Mouse (Mus musculus): ENCODE data around the gene Dab2. TPM values are rescaled to one million over a fixed set of nuclear protein-coding genes. Genes with fewer than 3 reads are reported as not detected.

Gene Dab2
- polyA plus RNA-seq, 1 experiment = 86.6 TPM

GRCm38 (mm10) chr15:6359859-6360258 lies 60.3 kb downstream of the Dab2 start:
- Histone ChIP-seq H3K4me3 (ENCODE audit: insufficient read depth, low read length) (no peak overlapping the region), H3K27ac (ENCODE audit: insufficient read depth, low read length) (no peak overlapping the region), H3K4me1 (ENCODE audit: control insufficient read depth, insufficient read depth, low read length) (no peaks in the 10 kb centered on the region)
- TF ChIP-seq CTCF (IDR thresholded peaks at IDR 0.05; ENCODE audit: borderline replicate concordance, insufficient read depth, low read length) (no peak), POLR2A (IDR thresholded peaks at IDR 0.05; ENCODE audit: low read depth, low read length) (no peak)

DNA sequence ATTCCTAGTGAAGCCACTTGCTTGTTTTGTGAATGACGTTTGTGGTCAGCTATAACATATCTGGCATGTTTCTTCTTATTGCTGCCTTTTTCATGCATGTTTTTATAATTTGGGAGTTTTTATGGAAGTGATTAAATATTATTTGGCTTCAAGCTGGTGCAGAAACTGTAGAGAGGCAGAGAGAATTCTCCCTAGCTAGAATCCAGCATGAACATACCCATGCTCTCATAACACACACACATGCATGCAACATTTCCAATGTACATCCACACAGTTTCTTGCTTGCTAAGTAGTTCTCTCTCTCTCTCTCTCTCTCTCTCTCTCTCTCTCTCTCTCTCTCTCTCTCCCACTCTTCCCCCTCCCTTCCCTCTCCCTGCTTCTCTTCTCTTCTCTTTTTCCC lies 70.4 kb downstream of the Dab2 start:
- Histone ChIP-seq H3K4me1 (ENCODE audit: control insufficient read depth, insufficient read depth, low read length) (peaks cover 3% of the 10 kb centered on the region; the same call in 1 of the 2 replicates), H3K27ac (ENCODE audit: insufficient read depth, low read length) (no peak overlapping the region), H3K4me3 (ENCODE audit: insufficient read depth, low read length) (no peak overlapping the region)
- TF ChIP-seq POLR2A (IDR thresholded peaks at IDR 0.05; ENCODE audit: low read depth, low read length) (no peak), CTCF (IDR thresholded peaks at IDR 0.05; ENCODE audit: borderline replicate concordance, insufficient read depth, low read length) (no peak)

DNA sequence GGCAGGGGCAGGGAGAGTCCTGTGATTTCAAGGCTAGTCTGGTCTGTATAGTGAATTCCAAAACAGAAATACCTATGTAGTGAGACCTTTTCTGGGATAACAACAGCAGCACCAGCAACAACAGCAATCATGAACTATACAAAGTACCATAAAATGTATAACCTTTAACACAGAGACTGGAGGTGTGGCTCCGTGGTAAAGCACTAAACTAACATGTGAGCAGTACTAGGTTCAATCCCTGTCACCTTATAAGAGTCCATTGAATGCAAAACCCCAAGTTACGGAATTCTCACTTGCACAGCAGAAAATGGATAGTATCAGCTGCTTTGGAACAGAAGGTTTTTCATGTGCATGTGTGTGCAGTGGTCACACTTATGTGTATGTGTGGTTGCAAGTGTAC lies 71.9 kb downstream of the Dab2 start:
- Histone ChIP-seq H3K4me1 (ENCODE audit: control insufficient read depth, insufficient read depth, low read length) (peaks cover 3% of the 10 kb centered on the region; the same call in 1 of the 2 replicates), H3K4me3 (ENCODE audit: insufficient read depth, low read length) (no peak overlapping the region)
- TF ChIP-seq POLR2A (IDR thresholded peaks at IDR 0.05; ENCODE audit: low read depth, low read length) = no peak
- TF ChIP-seq CTCF (IDR thresholded peaks at IDR 0.05; ENCODE audit: borderline replicate concordance, insufficient read depth, low read length) = no peak

DNA sequence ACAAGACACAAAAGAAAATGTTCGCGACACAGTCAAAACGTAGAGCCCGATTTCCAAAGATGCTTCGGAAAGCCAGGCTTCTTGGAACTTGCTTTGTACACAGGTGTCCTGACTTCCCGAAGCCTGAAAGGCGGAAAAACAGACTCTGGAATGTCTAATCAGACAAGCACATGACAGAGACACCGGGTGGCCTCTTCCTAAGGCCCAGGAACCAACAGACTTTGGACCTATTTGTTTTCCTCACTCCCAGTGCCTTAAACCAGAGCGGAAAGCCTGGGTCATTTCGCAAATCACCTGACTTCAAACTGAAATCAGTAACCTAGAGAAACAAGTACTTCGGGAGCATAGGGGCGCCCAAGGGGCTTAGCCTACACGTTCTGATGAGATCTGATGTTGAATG lies 75.4 kb downstream of the Dab2 start:
- Histone ChIP-seq H3K4me1 (ENCODE audit: control insufficient read depth, insufficient read depth, low read length) (no peaks in the 10 kb centered on the region), H3K27ac (ENCODE audit: insufficient read depth, low read length) (no peak overlapping the region), H3K4me3 (ENCODE audit: insufficient read depth, low read length) (no peak overlapping the region)
- TF ChIP-seq CTCF (IDR thresholded peaks at IDR 0.05; ENCODE audit: borderline replicate concordance, insufficient read depth, low read length) = no peak
- no peak for TF ChIP-seq POLR2A (IDR thresholded peaks at IDR 0.05; ENCODE audit: low read depth, low read length)

More for the DNA sequence above, 71.9 kb downstream of the Dab2 start:
- no peak overlapping the region for H3K27ac ChIP-seq (ENCODE audit: insufficient read depth, low read length)

DNA sequence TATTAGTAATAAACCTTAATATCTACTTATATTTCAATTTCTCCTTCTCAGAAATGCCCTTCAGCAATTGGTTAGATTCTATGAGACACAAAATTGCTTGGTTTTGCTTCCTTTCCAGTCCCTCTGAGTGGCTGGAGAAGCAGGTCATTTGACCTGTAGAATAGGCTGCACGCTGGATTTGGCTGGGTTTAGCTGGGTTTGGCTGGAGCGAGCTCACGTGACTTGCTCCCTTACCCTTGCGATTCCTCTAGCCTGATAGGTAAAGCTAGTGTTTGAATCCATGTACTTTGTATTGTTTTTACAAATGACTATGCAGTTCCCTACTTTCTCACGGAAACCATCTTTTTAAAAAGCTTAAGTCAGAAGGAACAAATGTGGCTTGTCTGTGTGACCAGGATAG lies 76.4 kb downstream of the Dab2 start:
- Histone ChIP-seq H3K4me1 (ENCODE audit: control insufficient read depth, insufficient read depth, low read length) (no peaks in the 10 kb centered on the region), H3K4me3 (ENCODE audit: insufficient read depth, low read length) (no peak overlapping the region), H3K27ac (ENCODE audit: insufficient read depth, low read length) (no peak overlapping the region)
- no peak for TF ChIP-seq CTCF (IDR thresholded peaks at IDR 0.05; ENCODE audit: borderline replicate concordance, insufficient read depth, low read length)
- no peak for TF ChIP-seq POLR2A (IDR thresholded peaks at IDR 0.05; ENCODE audit: low read depth, low read length)

DNA sequence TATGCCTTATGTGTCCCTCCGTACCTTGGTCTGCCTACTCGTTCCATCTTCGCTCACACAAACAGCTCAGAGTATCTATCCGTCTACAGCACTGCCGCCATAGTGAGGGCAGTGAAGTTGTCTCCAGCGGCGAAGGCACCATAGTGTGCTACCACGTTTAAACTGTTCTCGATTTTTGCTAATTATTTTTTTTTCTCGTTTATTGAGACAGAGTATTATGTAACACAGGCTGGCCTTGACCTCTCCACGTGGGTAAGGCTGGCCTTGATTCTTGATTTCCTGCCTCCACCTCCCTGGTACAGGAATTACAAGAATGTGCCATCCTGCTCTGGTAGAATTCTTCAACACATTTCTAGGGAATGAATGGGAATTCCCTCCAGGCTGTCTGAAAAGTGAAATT lies 77.2 kb downstream of the Dab2 start:
- no peak overlapping the region for H3K4me3 ChIP-seq (ENCODE audit: insufficient read depth, low read length)

DNA sequence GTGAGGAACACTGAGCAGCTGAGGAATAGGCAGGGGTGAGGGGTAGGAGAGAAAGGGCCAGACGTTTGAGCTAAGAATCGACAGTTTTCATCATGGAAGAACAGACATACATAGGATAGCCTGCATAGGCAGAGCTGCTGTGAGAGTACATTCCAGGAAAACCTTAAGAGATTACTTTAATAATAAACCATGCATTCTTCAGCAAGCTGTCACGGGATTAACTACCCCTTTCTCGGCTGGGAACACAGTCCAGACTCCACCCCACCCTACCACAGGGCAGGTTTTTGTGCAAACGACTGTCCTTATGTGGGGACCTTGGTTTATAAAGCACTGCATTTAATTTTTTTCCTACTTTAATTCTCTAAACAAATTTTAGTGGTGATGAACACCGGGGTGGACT lies 84.4 kb downstream of the Dab2 start:
- peaks cover 9% of the 10 kb centered on the region for H3K4me1 ChIP-seq (ENCODE audit: control insufficient read depth, insufficient read depth, low read length)
- TF ChIP-seq POLR2A (IDR thresholded peaks at IDR 0.05; ENCODE audit: low read depth, low read length) = no peak
- TF ChIP-seq CTCF (IDR thresholded peaks at IDR 0.05; ENCODE audit: borderline replicate concordance, insufficient read depth, low read length) = no peak
- peak overlapping the region; percentile 69 for H3K27ac ChIP-seq (ENCODE audit: insufficient read depth, low read length)
- H3K4me3 ChIP-seq (ENCODE audit: insufficient read depth, low read length) = no peak overlapping the region

More for the DNA sequence above, 77.2 kb downstream of the Dab2 start:
- H3K4me1 ChIP-seq (ENCODE audit: control insufficient read depth, insufficient read depth, low read length) = no peaks in the 10 kb centered on the region
- TF ChIP-seq CTCF (IDR thresholded peaks at IDR 0.05; ENCODE audit: borderline replicate concordance, insufficient read depth, low read length) = no peak
- no peak for TF ChIP-seq POLR2A (IDR thresholded peaks at IDR 0.05; ENCODE audit: low read depth, low read length)
- H3K27ac ChIP-seq (ENCODE audit: insufficient read depth, low read length) = no peak overlapping the region

GRCm38 (mm10) chr15:6385241-6385640 lies 85.7 kb downstream of the Dab2 start:
- no peak for TF ChIP-seq CTCF (IDR thresholded peaks at IDR 0.05; ENCODE audit: borderline replicate concordance, insufficient read depth, low read length)
- no peak for TF ChIP-seq POLR2A (IDR thresholded peaks at IDR 0.05; ENCODE audit: low read depth, low read length)
- Histone ChIP-seq H3K4me1 (ENCODE audit: control insufficient read depth, insufficient read depth, low read length) (peaks cover 14% of the 10 kb centered on the region), H3K4me3 (ENCODE audit: insufficient read depth, low read length) (no peak overlapping the region), H3K27ac (ENCODE audit: insufficient read depth, low read length) (no peak overlapping the region)

- TF ChIP-seq POLR2A (IDR thresholded peaks at IDR 0.05; ENCODE audit: low read depth, low read length) (peak; percentile 88), CTCF (IDR thresholded peaks at IDR 0.05; ENCODE audit: borderline replicate concordance, insufficient read depth, low read length) (no peak)
- peak overlapping the region; percentile 74 for H3K27ac ChIP-seq (ENCODE audit: insufficient read depth, low read length)
- H3K4me3 ChIP-seq (ENCODE audit: insufficient read depth, low read length) = peak overlapping the region; percentile 88
- H3K4me1 ChIP-seq (ENCODE audit: control insufficient read depth, insufficient read depth, low read length) = peaks cover 18% of the 10 kb centered on the region
These were observed 86.8 kb downstream of the Dab2 start for GRCm38 (mm10) chr15:6386159-6386951.

GRCm38 (mm10) chr15:6386961-6387728 lies 87.6 kb downstream of the Dab2 start:
- Histone ChIP-seq H3K4me1 (ENCODE audit: control insufficient read depth, insufficient read depth, low read length) (peaks cover 18% of the 10 kb centered on the region), H3K4me3 (ENCODE audit: insufficient read depth, low read length) (peak overlapping the region; percentile 88), H3K27ac (ENCODE audit: insufficient read depth, low read length) (peak overlapping the region; percentile 72)
- TF ChIP-seq POLR2A (IDR thresholded peaks at IDR 0.05; ENCODE audit: low read depth, low read length) = no peak
- no peak for TF ChIP-seq CTCF (IDR thresholded peaks at IDR 0.05; ENCODE audit: borderline replicate concordance, insufficient read depth, low read length)

Data from embryonic fibroblast, embryonic 13.5 days (primary cell).